Mouse (Mus musculus): ENCODE measurements around the gene Kif21b. TPM values are rescaled to one million over a fixed set of nuclear protein-coding genes. Genes with fewer than 3 reads are reported as not detected.

Gene Kif21b
- 24.9 TPM for polyA plus RNA-seq (2015; fragmentation: Illumina TruSeq; extraction: RNeasy Lipid Tissue Mini Kit (QIAGEN cat#74804); ENCODE audit: low read depth, low replicate concordance)

DNA sequence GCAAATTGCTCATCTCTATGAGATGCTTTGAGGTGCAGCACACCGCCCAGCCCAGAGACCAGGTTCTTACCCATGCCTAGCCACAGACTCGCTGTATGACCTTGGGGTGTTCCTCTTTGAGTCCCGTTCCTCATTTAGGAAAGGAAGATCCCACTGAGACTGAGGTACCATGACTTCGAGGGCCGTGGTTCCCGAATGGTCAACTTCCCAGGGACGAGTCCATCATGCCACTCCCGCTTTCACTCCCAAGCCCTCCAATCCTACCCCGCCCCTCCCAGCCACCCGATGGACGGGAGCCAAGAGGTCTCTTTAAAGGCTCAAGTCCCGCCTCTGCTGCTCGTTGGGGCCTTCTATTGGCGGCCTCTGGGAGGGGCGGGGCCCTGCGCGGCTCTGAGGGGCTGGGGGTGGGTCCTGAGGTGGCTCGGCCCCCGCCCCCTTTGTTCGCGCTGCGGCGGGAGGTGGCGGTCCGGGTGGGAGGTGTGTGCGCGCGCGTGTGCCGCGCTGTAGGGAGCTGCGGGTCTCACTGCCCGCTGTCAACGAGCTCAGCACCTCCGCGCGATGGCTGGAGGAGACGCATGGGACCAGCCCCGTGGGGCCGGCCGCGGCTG, at the start of gene Kif21b:
Gene Kif21b, plus strand, starts transcription at position 439 of the 608 bp plus-strand sequence.

DNA sequence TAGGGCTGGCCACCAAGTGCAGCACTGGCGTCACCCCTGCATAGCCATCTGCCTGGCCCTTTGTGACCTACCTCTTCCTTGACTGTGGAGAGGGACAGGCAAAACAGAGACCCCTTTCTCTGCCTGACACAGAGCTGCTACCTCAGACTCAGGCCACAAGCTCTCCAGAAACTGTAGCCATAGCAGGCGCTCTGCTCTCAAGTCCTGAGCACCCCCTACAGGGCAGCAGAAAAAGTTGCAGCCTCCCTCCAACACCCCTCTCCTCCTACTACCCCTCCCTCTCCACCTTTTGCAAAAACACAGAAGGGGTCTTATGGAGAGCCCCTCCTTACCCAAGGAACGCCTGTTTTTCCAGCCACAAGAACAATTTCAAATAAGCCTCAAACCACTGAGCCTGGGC, 81.6 kb downstream of the Kif21b start, which contains the start of gene Mroh3:
Gene Mroh3, minus strand, starts transcription at position 26 of the 400 bp plus-strand sequence.

Other genes starting within 250 kb of the Kif21b start
- gene Pkp1, start 212.2 kb upstream of the Kif21b start, polyA plus RNA-seq (2015; fragmentation: Illumina TruSeq; extraction: RNeasy Lipid Tissue Mini Kit (QIAGEN cat#74804); ENCODE audit: low read depth, low replicate concordance): 0.22 TPM
- 9.1 TPM for gene Igfn1, start 125.0 kb upstream of the Kif21b start, polyA plus RNA-seq (2015; fragmentation: Illumina TruSeq; extraction: RNeasy Lipid Tissue Mini Kit (QIAGEN cat#74804); ENCODE audit: low read depth, low replicate concordance)
- 102 TPM for gene Tmem9, start 123.2 kb upstream of the Kif21b start, polyA plus RNA-seq (2015; fragmentation: Illumina TruSeq; extraction: RNeasy Lipid Tissue Mini Kit (QIAGEN cat#74804); ENCODE audit: low read depth, low replicate concordance)
- gene Ascl5, start 80.6 kb upstream of the Kif21b start, polyA plus RNA-seq (2015; fragmentation: Illumina TruSeq; extraction: RNeasy Lipid Tissue Mini Kit (QIAGEN cat#74804); ENCODE audit: low read depth, low replicate concordance): not detected
- gene Cacna1s, start 78.6 kb upstream of the Kif21b start, polyA plus RNA-seq (2015; fragmentation: Illumina TruSeq; extraction: RNeasy Lipid Tissue Mini Kit (QIAGEN cat#74804); ENCODE audit: low read depth, low replicate concordance): 1.8 TPM
- 0.31 TPM for gene Mroh3, start 81.4 kb downstream of the Kif21b start, polyA plus RNA-seq (2015; fragmentation: Illumina TruSeq; extraction: RNeasy Lipid Tissue Mini Kit (QIAGEN cat#74804); ENCODE audit: low read depth, low replicate concordance)
- 1.3 TPM for gene Inava, start 102.9 kb downstream of the Kif21b start, polyA plus RNA-seq (2015; fragmentation: Illumina TruSeq; extraction: RNeasy Lipid Tissue Mini Kit (QIAGEN cat#74804); ENCODE audit: low read depth, low replicate concordance)
- gene Gpr25, start 129.5 kb downstream of the Kif21b start, polyA plus RNA-seq (2015; fragmentation: Illumina TruSeq; extraction: RNeasy Lipid Tissue Mini Kit (QIAGEN cat#74804); ENCODE audit: low read depth, low replicate concordance): 2.1 TPM
- 75.1 TPM for gene Camsap2, start 214.7 kb downstream of the Kif21b start, polyA plus RNA-seq (2015; fragmentation: Illumina TruSeq; extraction: RNeasy Lipid Tissue Mini Kit (QIAGEN cat#74804); ENCODE audit: low read depth, low replicate concordance)